Mouse (Mus musculus) E14TG2a.4 (cell line): ENCODE measurements around the gene Rbfox1.

ENCODE experiments used
- CTCF ChIP-seq: conservative IDR thresholded peaks from 2 replicates; pipeline ENCODE4 v1.5.1; 2014; ENCODE audit warnings: low read length
- NANOG ChIP-seq: IDR thresholded peaks from 2 replicates; pipeline ENCODE4 v1.6.1; 2014; ENCODE audit warnings: borderline replicate concordance, low read length, mixed read lengths
- POU5F1 ChIP-seq: IDR thresholded peaks from 2 replicates; pipeline ENCODE4 v1.6.1; 2014; ENCODE audit warnings: low read length, borderline replicate concordance

GRCm38 (mm10) chr16:6381572-6381971, 496.4 kb downstream of the Rbfox1 start:
- no peak for TF ChIP-seq CTCF
- no peak for TF ChIP-seq NANOG
- TF ChIP-seq POU5F1 = no peak
